Mouse (Mus musculus) heart, postnatal 36 days (tissue): ENCODE measurements around the gene Crebl2. TPM values are rescaled to one million over a fixed set of nuclear protein-coding genes. Genes with fewer than 3 reads are reported as not detected.

ENCODE experiments used
- DNase-seq, 2 experiments: peaks; one replicate each; pipeline ENCODE4 v3.0.0; 2021 to 2022
- intact Hi-C: fragments of 180-260 bp; cut with DNase I; formaldehyde crosslinking; loops from one replicate; pipeline ENCODE4 v1.15.1; 2025
- total RNA-seq, 2 experiments: library from RNA; stranded (reverse); gene quantifications; 2 replicates each; pipeline ENCODE4 v1.2.3; 2021

Crebl2 gene
- total RNA-seq, 2 experiments from 2014 or later = 13.0 to 14.1 TPM

- intact Hi-C loops = loop anchor here (1.0 to 2.0 kb wide), 3 partner anchors 19 to 49 kb away; partner anchors contain the start of gene Cdkn1b
- peak; percentile 97 to 99 for DNase-seq
Observed at GRCm38 (mm10) chr6:134897443-134898094, 67.6 kb downstream of the Crebl2 start.

- peak; percentile 91 to 93 for DNase-seq
- intact Hi-C loops = loop anchor here (1.0 to 2.0 kb wide), 3 partner anchors 18 to 48 kb away; partner anchors contain the start of gene Cdkn1b
Observed at GRCm38 (mm10) chr6:134898095-134898965, 68.4 kb downstream of the Crebl2 start, which contains the start of gene Gpr19. Gene Gpr19, minus strand, starts transcription at chr6:134898578.

GRCm38 (mm10) chr6:134903368-134903767 lies 73.4 kb downstream of the Crebl2 start:
- intact Hi-C loops = no loop called here
- no peak for DNase-seq

DNA sequence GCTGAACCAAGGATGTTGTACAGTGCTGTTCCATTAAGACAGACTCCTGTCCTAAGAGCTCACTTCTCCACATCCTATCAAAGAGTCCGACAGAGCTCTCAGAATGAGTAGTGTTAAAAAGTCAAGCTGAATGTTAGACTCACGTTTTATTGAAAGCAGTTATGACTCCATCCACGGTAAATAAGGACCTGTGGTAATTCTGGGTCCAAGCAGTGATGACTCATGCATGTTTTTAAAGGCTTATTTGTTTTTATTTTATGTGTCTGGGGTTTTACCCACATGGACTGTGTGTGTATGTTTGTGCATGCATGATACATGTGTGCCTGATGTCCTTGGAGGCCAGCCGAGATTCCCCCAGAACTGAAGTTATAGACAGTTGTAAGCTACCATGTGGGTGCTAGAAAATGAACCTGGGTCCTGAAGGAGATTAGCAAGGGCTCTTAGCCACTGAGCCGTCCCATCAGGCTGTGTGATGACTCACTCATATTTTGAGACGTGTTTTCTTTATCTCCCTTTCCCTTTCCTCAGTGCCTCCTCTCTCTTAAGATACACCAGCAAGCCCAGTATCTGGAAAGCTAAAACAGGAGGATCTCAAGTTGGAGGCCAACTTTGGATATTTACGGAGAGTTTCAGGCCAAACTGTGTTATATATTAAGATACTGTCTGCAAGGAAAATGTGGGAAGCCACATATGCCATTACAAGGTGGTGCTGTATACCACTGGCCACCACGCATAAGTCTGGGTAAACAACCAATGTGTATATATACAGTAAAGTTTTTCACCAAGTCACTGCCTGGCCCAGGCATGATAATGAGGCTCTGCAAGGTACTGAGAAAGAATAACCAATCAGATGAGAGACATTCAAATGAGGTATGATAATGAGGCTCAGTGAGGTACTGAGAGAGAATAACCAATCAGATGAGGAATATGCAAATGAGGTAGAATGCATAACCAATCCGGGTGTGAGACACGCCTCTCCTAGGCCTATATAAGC lies 74.2 kb downstream of the Crebl2 start:
- no peak for DNase-seq
- intact Hi-C loops = no loop called here

DNA sequence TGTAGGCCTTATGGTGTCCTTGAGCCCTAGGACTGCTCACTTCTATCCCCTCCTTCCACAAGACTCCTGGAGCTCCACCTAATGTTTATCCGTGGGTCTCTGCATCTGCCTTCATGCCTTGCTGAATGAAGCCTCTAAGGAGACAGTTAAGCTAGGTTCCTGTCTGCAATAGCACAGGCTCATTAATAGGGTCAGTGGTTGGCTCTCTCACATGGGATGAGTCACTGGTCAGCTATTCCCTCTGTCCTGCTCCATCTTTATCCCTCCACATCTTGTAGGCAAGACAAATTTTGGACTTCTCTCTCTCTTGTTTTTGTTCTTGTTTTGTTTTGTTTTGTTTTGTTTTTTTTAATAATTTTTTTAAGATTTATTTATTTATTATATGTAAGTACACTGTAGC lies 75.9 kb downstream of the Crebl2 start:
- no peak for DNase-seq
- intact Hi-C loops = no loop called here

Other genes starting within 250 kb of the Crebl2 start
- 1 to 10 TPM; 4.6 to 5.1 TPM for gene Mansc1, start 197.7 kb upstream of the Crebl2 start, total RNA-seq
- gene Borcs5, start 190.6 kb upstream of the Crebl2 start, total RNA-seq = 10 to 100 TPM in 1 of 2 experiments, 1 to 10 TPM in 1; 9.9 to 10.2 TPM
- gene Dusp16, start 37.5 kb upstream of the Crebl2 start, total RNA-seq = 10 to 100 TPM; 22.2 to 25.6 TPM
- gene Gpr19, start 68.4 kb downstream of the Crebl2 start, total RNA-seq = 1 to 10 TPM; 4.4 to 5.2 TPM
- gene Cdkn1b, start 90.2 kb downstream of the Crebl2 start, total RNA-seq = 10 to 100 TPM; 50.9 to 53.6 TPM
- gene Apold1, start 151.6 kb downstream of the Crebl2 start, total RNA-seq = 10 to 100 TPM in 1 of 2 experiments, 1 to 10 TPM in 1; 5.1 to 15.6 TPM
- 10 to 100 TPM; 38.1 to 39.9 TPM for gene Ddx47, start 181.5 kb downstream of the Crebl2 start, total RNA-seq
- gene Gprc5a, start 235.5 kb downstream of the Crebl2 start, total RNA-seq = 1 to 10 TPM in 1 of 2 experiments, under 1 TPM in 1; 0.81 to 1.3 TPM